Comparison of ENCODE assay signal across 8 mouse cellular contexts in genomic region chr11:117475669-117476068, GRCm38 (mm10). TPM values are rescaled to one million over a fixed set of nuclear protein-coding genes. Genes with fewer than 3 reads are reported as not detected.
DNase-seq lines count a peak whose midpoint lies in the region; ATAC-seq lines count a peak whose summit lies in the region.

No protein-coding gene starts in this region.

- peak; percentile 72; the same call in 1 of the 2 replicates for ATAC-seq in lung, embryonic 15.5 days (ENCODE audit: borderline replicate concordance, extremely low read depth, low FRiP score, low TSS enrichment)
- ATAC-seq in megakaryocyte, adult 5-6 weeks (ENCODE audit: poor library complexity, severe bottlenecking), result no peak

- H3K9ac ChIP-seq in lung, embryonic 15.5 days, result no peak overlapping the region

- no peak overlapping the region for H3K27ac ChIP-seq in lung, embryonic 15.5 days

- 14% methylated on average over 10 of the region's 10 CpGs for WGBS in lung, embryonic 15.5 days

- 0 out of 2 replicates have a peak, but pooled peaks cover 5% of the 10 kb centered on the region for H3K27me3 ChIP-seq in lung, embryonic 15.5 days

- H3K4me1 ChIP-seq in lung, embryonic 15.5 days, result peaks cover 15% of the 10 kb centered on the region

- H3K36me3 ChIP-seq in lung, embryonic 15.5 days, result no peaks in the 10 kb centered on the region

- H3K4me3 ChIP-seq in lung, embryonic 15.5 days, result no peak overlapping the region

- peak overlapping the region; percentile 34 for H3K4me2 ChIP-seq in lung, embryonic 15.5 days

- peak; percentile 26 for DNase-seq in ovary, postnatal 36 days (ENCODE audit: low spot score)
- no peak for DNase-seq in ovary, postnatal 10 days (ENCODE audit: low spot score)
- DNase-seq in c-Kit-positive CD71-positive TER-119-positive erythroid progenitor cells, embryonic 14.5 days (ENCODE audit: low spot score), result peak; percentile 6
- peak; percentile 38 for DNase-seq in induced T-regulatory cell, adult 2 months (ENCODE audit: low read depth)
- DNase-seq in left cerebral cortex, adult 9 months (ENCODE audit: low spot score in 2 of 2), result no peak
- DNase-seq in layer of hippocampus, adult 11-12 months (ENCODE audit: low spot score), result no peak

- H3K9me3 ChIP-seq in lung, embryonic 15.5 days, result no peaks in the 10 kb centered on the region

RNA-seq across cellular contexts. Expression of gene Gm11733, which starts 8.5 kb away (rescaled TPM):
- polyA plus RNA-seq in lung, embryonic 15.5 days (2015; fragmentation: Nextera tagmentation; extraction: Ambion mirVana), result 0.06 TPM in 1 of 2 replicates, not detected in the other
- not detected in 2 replicates for total RNA-seq in megakaryocyte, adult 5-6 weeks (2015)
- not detected in 2 replicates for total RNA-seq in megakaryocyte, adult 5-6 weeks (2017)

Comparison
In these comparisons a context has a peak if more than half of its experiments do, and no peak if none do; other contexts are left out.
1. DNase-seq: peak in ovary, postnatal 36 days (single experiment), c-Kit-positive CD71-positive TER-119-positive erythroid progenitor cells, embryonic 14.5 days (single experiment) and induced T-regulatory cell, adult 2 months (single experiment); none in ovary, postnatal 10 days (single experiment), left cerebral cortex, adult 9 months (0 of 2) and layer of hippocampus, adult 11-12 months (single experiment).